Mouse (Mus musculus): ENCODE results near the gene Pecam1. TPM values are rescaled to one million over a fixed set of nuclear protein-coding genes. Genes with fewer than 3 reads are reported as not detected.
"Not testable (repeated sequence)": the region's sequence is repeated elsewhere in the genome, so short reads cannot be mapped to it uniquely, and the experiment has no call there.

Gene Pecam1
- polyA plus RNA-seq, 1 experiment from 2014 or later = 51.7 TPM

- H3K9ac ChIP-seq (ENCODE audit: low read length) = no peak overlapping the region
- no peak overlapping the region for H3K4me2 ChIP-seq (ENCODE audit: low read depth, low read length)
- no peak overlapping the region for H3K4me3 ChIP-seq (replicated peaks; ENCODE audit: low read length)
- H3K4me1 ChIP-seq (ENCODE audit: control insufficient read depth, insufficient read depth, low read length) = peaks cover 7% of the 10 kb centered on the region; the same call in 1 of the 2 replicates
- WGBS = 84% methylated on average over 2 of the region's 2 CpGs
- H3K9me3 ChIP-seq (replicated peaks; ENCODE audit: control insufficient read depth, low read length) = no peaks in the 10 kb centered on the region
- H3K36me3 ChIP-seq (ENCODE audit: control insufficient read depth, insufficient read depth, low read length) = peaks cover 22% of the 10 kb centered on the region
- no peaks in the 10 kb centered on the region for H3K27me3 ChIP-seq (ENCODE audit: control insufficient read depth, insufficient read depth, low read length)
- H3K27ac ChIP-seq (ENCODE audit: low read length) = no peak overlapping the region
- ATAC-seq (ENCODE audit: insufficient read depth, low FRiP score) = no peak
Observed at GRCm38 (mm10) chr11:106784476-106784875, 34.0 kb upstream of the Pecam1 start.

- no peak overlapping the region for H3K4me2 ChIP-seq (ENCODE audit: low read depth, low read length)
- 74% methylated on average over 9 of the region's 9 CpGs for WGBS
- no peak for ATAC-seq (ENCODE audit: insufficient read depth, low FRiP score)
Observed at GRCm38 (mm10) chr11:106782841-106783764, 32.7 kb upstream of the Pecam1 start.

GRCm38 (mm10) chr11:106782271-106782670 lies 31.8 kb upstream of the Pecam1 start:
- not testable (repeated sequence) for H3K9me3 ChIP-seq (replicated peaks; ENCODE audit: control insufficient read depth, low read length); ATAC-seq (ENCODE audit: insufficient read depth, low FRiP score); H3K27me3 ChIP-seq (ENCODE audit: control insufficient read depth, insufficient read depth, low read length); H3K4me2 ChIP-seq (ENCODE audit: low read depth, low read length); H3K27ac ChIP-seq (ENCODE audit: low read length); H3K9ac ChIP-seq (ENCODE audit: low read length); H3K4me3 ChIP-seq (replicated peaks; ENCODE audit: low read length)
- Histone ChIP-seq H3K4me1 (ENCODE audit: control insufficient read depth, insufficient read depth, low read length) (peaks cover 13% of the 10 kb centered on the region), H3K36me3 (ENCODE audit: control insufficient read depth, insufficient read depth, low read length) (peaks cover 22% of the 10 kb centered on the region)
- 85% methylated on average over 7 of the region's 7 CpGs for WGBS

More at GRCm38 (mm10) chr11:106782841-106783764, 32.7 kb upstream of the Pecam1 start:
- Histone ChIP-seq H3K36me3 (ENCODE audit: control insufficient read depth, insufficient read depth, low read length) (peaks cover 22% of the 10 kb centered on the region), H3K4me1 (ENCODE audit: control insufficient read depth, insufficient read depth, low read length) (peaks cover 7% of the 10 kb centered on the region; the same call in 1 of the 2 replicates), H3K4me3 (replicated peaks; ENCODE audit: low read length) (no peak overlapping the region), H3K9ac (ENCODE audit: low read length) (no peak overlapping the region), H3K27me3 (ENCODE audit: control insufficient read depth, insufficient read depth, low read length) (no peaks in the 10 kb centered on the region), H3K27ac (ENCODE audit: low read length) (no peak overlapping the region), H3K9me3 (replicated peaks; ENCODE audit: control insufficient read depth, low read length) (no peaks in the 10 kb centered on the region)

GRCm38 (mm10) chr11:106780590-106781220 lies 30.3 kb upstream of the Pecam1 start:
- H3K36me3 ChIP-seq (ENCODE audit: control insufficient read depth, insufficient read depth, low read length) = peaks cover 22% of the 10 kb centered on the region
- H3K4me1 ChIP-seq (ENCODE audit: control insufficient read depth, insufficient read depth, low read length) = peaks cover 12% of the 10 kb centered on the region
- 68% methylated on average over 6 of the region's 6 CpGs for WGBS
- no peaks in the 10 kb centered on the region for H3K27me3 ChIP-seq (ENCODE audit: control insufficient read depth, insufficient read depth, low read length)
- H3K27ac ChIP-seq (ENCODE audit: low read length) = no peak overlapping the region
- no peak overlapping the region for H3K4me3 ChIP-seq (replicated peaks; ENCODE audit: low read length)
- no peaks in the 10 kb centered on the region for H3K9me3 ChIP-seq (replicated peaks; ENCODE audit: control insufficient read depth, low read length)
- no peak for ATAC-seq (ENCODE audit: insufficient read depth, low FRiP score)
- H3K4me2 ChIP-seq (ENCODE audit: low read depth, low read length) = no peak overlapping the region
- no peak overlapping the region for H3K9ac ChIP-seq (ENCODE audit: low read length)

- Histone ChIP-seq H3K36me3 (ENCODE audit: control insufficient read depth, insufficient read depth, low read length) (peaks cover 17% of the 10 kb centered on the region), H3K4me1 (ENCODE audit: control insufficient read depth, insufficient read depth, low read length) (peaks cover 10% of the 10 kb centered on the region), H3K4me3 (replicated peaks; ENCODE audit: low read length) (0 out of 2 replicates have a peak overlapping the region, but pooled peaks have one; percentile 73), H3K27ac (ENCODE audit: low read length) (peak overlapping the region; percentile 96), H3K4me2 (ENCODE audit: low read depth, low read length) (peak overlapping the region; percentile 69), H3K9me3 (replicated peaks; ENCODE audit: control insufficient read depth, low read length) (no peaks in the 10 kb centered on the region), H3K27me3 (ENCODE audit: control insufficient read depth, insufficient read depth, low read length) (no peaks in the 10 kb centered on the region), H3K9ac (ENCODE audit: low read length) (peak overlapping the region; percentile 91; the same call in 1 of the 2 replicates)
- ATAC-seq (ENCODE audit: insufficient read depth, low FRiP score) = no peak
- WGBS = 57% methylated on average over 4 of the region's 4 CpGs
Observed at GRCm38 (mm10) chr11:106780089-106780425, 29.6 kb upstream of the Pecam1 start.

GRCm38 (mm10) chr11:106779388-106780088 lies 29.1 kb upstream of the Pecam1 start, which contains the start of gene Polg2:
Polg2 (minus strand) TSS chr11:106779537.
- H3K4me3 ChIP-seq (replicated peaks; ENCODE audit: low read length) = peak within 1 kb of the TSS; percentile 73

GRCm38 (mm10) chr11:106778589-106779387 lies 28.4 kb upstream of the Pecam1 start:
- H3K27me3 ChIP-seq (ENCODE audit: control insufficient read depth, insufficient read depth, low read length) = no peaks in the 10 kb centered on the region
- no peaks in the 10 kb centered on the region for H3K9me3 ChIP-seq (replicated peaks; ENCODE audit: control insufficient read depth, low read length)
- H3K27ac ChIP-seq (ENCODE audit: low read length) = peak overlapping the region; percentile 96
- H3K4me2 ChIP-seq (ENCODE audit: low read depth, low read length) = peak overlapping the region; percentile 69
- peak overlapping the region; percentile 91 for H3K9ac ChIP-seq (ENCODE audit: low read length)
- WGBS = 1% methylated on average over 39 of the region's 39 CpGs
- H3K4me3 ChIP-seq (replicated peaks; ENCODE audit: low read length) = peak overlapping the region; percentile 73
- peaks cover 12% of the 10 kb centered on the region for H3K36me3 ChIP-seq (ENCODE audit: control insufficient read depth, insufficient read depth, low read length)
- peaks cover 10% of the 10 kb centered on the region for H3K4me1 ChIP-seq (ENCODE audit: control insufficient read depth, insufficient read depth, low read length)
- peak; percentile 78; the same call in 1 of the 2 replicates for ATAC-seq (ENCODE audit: insufficient read depth, low FRiP score)

More at GRCm38 (mm10) chr11:106779388-106780088, 29.1 kb upstream of the Pecam1 start, which contains the start of gene Polg2:
- Histone ChIP-seq H3K9ac (ENCODE audit: low read length) (peak within 1 kb of the TSS; percentile 91), H3K4me1 (ENCODE audit: control insufficient read depth, insufficient read depth, low read length) (peaks cover 10% of the 10 kb centered on the region), H3K36me3 (ENCODE audit: control insufficient read depth, insufficient read depth, low read length) (peaks cover 16% of the 10 kb centered on the region), H3K9me3 (replicated peaks; ENCODE audit: control insufficient read depth, low read length) (no peaks in the 10 kb centered on the region), H3K27me3 (ENCODE audit: control insufficient read depth, insufficient read depth, low read length) (no peaks in the 10 kb centered on the region), H3K4me2 (ENCODE audit: low read depth, low read length) (peak within 1 kb of the TSS; percentile 69), H3K27ac (ENCODE audit: low read length) (peak within 1 kb of the TSS; percentile 96)
- under 1% methylated on average over 30 of the region's 30 CpGs for WGBS
- ATAC-seq (ENCODE audit: insufficient read depth, low FRiP score) = peak; percentile 99

- no peak overlapping the region for H3K27ac ChIP-seq (ENCODE audit: low read length)
- peak overlapping the region; percentile 69 for H3K4me2 ChIP-seq (ENCODE audit: low read depth, low read length)
- H3K9me3 ChIP-seq (replicated peaks; ENCODE audit: control insufficient read depth, low read length) = no peaks in the 10 kb centered on the region
- no peaks in the 10 kb centered on the region for H3K27me3 ChIP-seq (ENCODE audit: control insufficient read depth, insufficient read depth, low read length)
- H3K4me3 ChIP-seq (replicated peaks; ENCODE audit: low read length) = no peak overlapping the region
- ATAC-seq (ENCODE audit: insufficient read depth, low FRiP score) = no peak
- H3K9ac ChIP-seq (ENCODE audit: low read length) = no peak overlapping the region
- H3K4me1 ChIP-seq (ENCODE audit: control insufficient read depth, insufficient read depth, low read length) = peaks cover 10% of the 10 kb centered on the region
- WGBS = 81% methylated on average over 7 of the region's 7 CpGs
- peaks cover 11% of the 10 kb centered on the region; the same call in 1 of the 2 replicates for H3K36me3 ChIP-seq (ENCODE audit: control insufficient read depth, insufficient read depth, low read length)
Observed at GRCm38 (mm10) chr11:106778132-106778531, 27.7 kb upstream of the Pecam1 start.
